Mouse (Mus musculus) C2C12 (cell line): ENCODE data around the gene Nip7. TPM values are rescaled to one million over a fixed set of nuclear protein-coding genes. Genes with fewer than 3 reads are reported as not detected.

Experiments used
- H3K27me3 ChIP-seq: one replicate; pipeline ENCODE4 v1.6.1; 2011; ENCODE audit not compliant: control insufficient read depth, insufficient read depth, insufficient read length
- H3K36me3 ChIP-seq: one replicate; pipeline ENCODE4 v1.6.1; 2011; ENCODE audit not compliant: control insufficient read depth, insufficient read depth
- H3K4me3 ChIP-seq: one replicate; pipeline ENCODE4 v1.5.1; 2011; ENCODE audit warnings: mild to moderate bottlenecking, control low read depth; ENCODE audit not compliant: poor library complexity, insufficient read depth, severe bottlenecking
- H3K79me2 ChIP-seq: one replicate; pipeline ENCODE4 v1.6.1; 2011; ENCODE audit not compliant: control insufficient read depth, insufficient read depth
- H3K79me3 ChIP-seq: one replicate; pipeline ENCODE4 v1.6.1; 2011; ENCODE audit warnings: low read depth, control low read depth
- H3ac ChIP-seq: one replicate; pipeline ENCODE3; 2011; ENCODE audit warnings: low read depth; ENCODE audit not compliant: control insufficient read depth, insufficient read length
- CEBPB ChIP-seq: IDR thresholded peaks from one replicate; pipeline ENCODE4 v1.6.1; 2011; ENCODE audit warnings: low read depth, mild to moderate bottlenecking, control low read depth, moderate library complexity
- CTCF ChIP-seq: IDR thresholded peaks from one replicate; pipeline ENCODE4 v1.5.1; 2011; ENCODE audit not compliant: control insufficient read depth, insufficient read depth, insufficient read length
- FOSL1 ChIP-seq: IDR thresholded peaks from one replicate; pipeline ENCODE4 v1.8.0; 2011; ENCODE audit warnings: mild to moderate bottlenecking, low read length; ENCODE audit not compliant: poor library complexity, insufficient read depth, severe bottlenecking
- MAX ChIP-seq: IDR thresholded peaks from one replicate; pipeline ENCODE4 v1.6.1; 2011; ENCODE audit warnings: mild to moderate bottlenecking, control low read depth
- MYOD1 ChIP-seq: IDR thresholded peaks from one replicate; pipeline ENCODE4 v1.6.1; 2011; ENCODE audit warnings: low read depth; ENCODE audit not compliant: control insufficient read depth, insufficient read length
- MYOG ChIP-seq: IDR thresholded peaks from one replicate; pipeline ENCODE4 v1.6.1; 2011; ENCODE audit not compliant: control insufficient read depth, insufficient read length; ENCODE audit errors: extremely low read depth
- USF1 ChIP-seq: IDR thresholded peaks from one replicate; pipeline ENCODE4 v1.6.1; 2011; ENCODE audit warnings: low read depth, mild to moderate bottlenecking, control low read depth, moderate library complexity
- polyA plus RNA-seq: library from polyadenylated mRNA; unstranded; fragments of >200 nt; fragmentation: generic; extraction: Trizol; gene quantifications from one replicate; pipeline ENCODE4 v1.2.1, GENCODE M21; 2012; ENCODE audit warnings: missing spikeins

The Nip7 gene
- polyA plus RNA-seq, 1 experiment, result 119 TPM

DNA sequence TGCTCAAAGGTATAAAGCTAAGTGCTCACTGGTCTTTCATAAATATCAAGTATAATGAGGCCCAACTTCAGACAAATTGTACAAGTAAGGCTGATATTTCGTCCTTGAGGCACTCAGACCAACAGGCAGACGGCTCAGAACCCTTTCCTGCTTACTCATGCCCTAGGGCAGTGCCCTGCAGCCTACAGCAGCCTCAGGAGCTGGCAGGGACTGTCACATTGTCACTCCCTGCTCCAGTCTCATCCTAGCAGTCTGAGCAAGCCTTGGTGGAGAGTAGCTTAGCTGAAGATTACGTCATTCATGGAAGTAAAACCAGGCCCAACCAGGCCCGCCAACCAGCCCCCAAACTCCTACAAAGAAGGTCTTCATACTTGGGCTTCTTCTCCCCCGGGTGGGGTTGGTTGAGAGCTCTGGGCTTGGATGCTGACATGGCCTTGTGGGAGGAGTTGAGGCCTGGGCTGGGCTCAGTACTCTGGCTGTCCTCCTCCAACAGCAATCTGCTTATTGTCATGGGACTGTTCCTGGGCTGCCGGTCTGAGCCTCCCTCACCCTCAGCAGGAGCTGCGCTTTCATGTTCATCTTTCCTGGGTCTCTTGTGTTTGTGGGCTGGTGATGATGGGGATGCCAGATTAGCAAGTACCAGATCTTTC is 19.7 kb downstream of the Nip7 start:
- no peak for TF ChIP-seq CEBPB
- TF ChIP-seq MAX, result no peak
- TF ChIP-seq MYOD1, result no peak
- TF ChIP-seq USF1, result no peak
- TF ChIP-seq FOSL1, result no peak
- TF ChIP-seq CTCF, result no peak
- no peak for TF ChIP-seq MYOG
- H3K79me2 ChIP-seq, result no peaks in the 10 kb centered on the region
- H3K27me3 ChIP-seq, result no peaks in the 10 kb centered on the region
- H3K4me3 ChIP-seq, result no peak overlapping the region
- H3ac ChIP-seq, result no peak overlapping the region
- peaks cover 52% of the 10 kb centered on the region for H3K36me3 ChIP-seq
- no peaks in the 10 kb centered on the region for H3K79me3 ChIP-seq

DNA sequence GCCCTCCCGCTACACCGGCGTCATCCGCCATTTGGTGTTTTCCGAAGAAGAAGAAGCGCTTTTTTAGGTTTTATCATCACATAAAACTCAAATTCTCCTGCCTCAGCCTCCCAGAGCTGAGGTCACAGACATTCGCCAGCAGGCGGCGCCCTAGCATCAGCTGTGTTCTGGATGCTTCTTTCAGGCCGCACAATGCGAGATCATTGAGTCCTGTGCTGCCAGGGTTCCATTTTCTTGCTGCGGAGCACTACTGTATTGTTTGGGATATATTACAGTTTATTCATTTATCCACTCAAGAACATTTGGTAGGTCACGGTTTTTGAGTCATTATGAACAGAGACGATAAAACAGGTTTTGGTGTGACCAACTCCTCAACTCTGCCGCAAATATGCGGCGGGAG is 28.7 kb downstream of the Nip7 start:
- Histone ChIP-seq H3K79me2 (peaks cover 46% of the 10 kb centered on the region), H3ac (no peak overlapping the region), H3K79me3 (peaks cover 24% of the 10 kb centered on the region), H3K36me3 (peaks cover 46% of the 10 kb centered on the region), H3K4me3 (no peak overlapping the region), H3K27me3 (no peaks in the 10 kb centered on the region)
- no peak for TF ChIP-seq MYOD1
- TF ChIP-seq CTCF, result peak; percentile 31

DNA sequence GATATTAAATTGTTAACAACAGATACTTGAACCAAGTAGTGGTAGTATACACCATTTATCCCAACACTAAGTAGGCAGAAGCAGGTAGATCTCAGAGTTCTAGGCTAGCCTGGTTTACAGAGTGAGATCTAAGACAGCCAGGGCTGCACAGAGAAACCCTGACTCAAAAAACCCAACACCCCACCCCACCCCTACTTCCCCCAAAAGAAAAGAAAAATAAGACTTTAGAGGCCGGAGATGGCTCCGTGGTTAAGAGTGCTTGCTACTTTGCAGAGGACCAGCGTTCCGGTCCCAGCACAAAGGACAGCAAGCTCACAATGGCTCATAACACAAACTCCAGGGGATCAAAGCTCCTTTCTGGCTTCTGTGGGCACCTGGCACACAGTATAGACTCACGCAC is 29.3 kb downstream of the Nip7 start:
- no peak overlapping the region for H3K4me3 ChIP-seq
- H3ac ChIP-seq, result no peak overlapping the region
- no peak for TF ChIP-seq CTCF
- no peak for TF ChIP-seq MYOD1
- TF ChIP-seq MYOG, result no peak
- no peak for TF ChIP-seq FOSL1
- no peak for TF ChIP-seq CEBPB
- no peak for TF ChIP-seq MAX
- TF ChIP-seq USF1, result no peak
- H3K27me3 ChIP-seq, result no peaks in the 10 kb centered on the region
- H3K36me3 ChIP-seq, result peaks cover 46% of the 10 kb centered on the region
- H3K79me3 ChIP-seq, result peaks cover 31% of the 10 kb centered on the region
- H3K79me2 ChIP-seq, result peaks cover 52% of the 10 kb centered on the region

DNA sequence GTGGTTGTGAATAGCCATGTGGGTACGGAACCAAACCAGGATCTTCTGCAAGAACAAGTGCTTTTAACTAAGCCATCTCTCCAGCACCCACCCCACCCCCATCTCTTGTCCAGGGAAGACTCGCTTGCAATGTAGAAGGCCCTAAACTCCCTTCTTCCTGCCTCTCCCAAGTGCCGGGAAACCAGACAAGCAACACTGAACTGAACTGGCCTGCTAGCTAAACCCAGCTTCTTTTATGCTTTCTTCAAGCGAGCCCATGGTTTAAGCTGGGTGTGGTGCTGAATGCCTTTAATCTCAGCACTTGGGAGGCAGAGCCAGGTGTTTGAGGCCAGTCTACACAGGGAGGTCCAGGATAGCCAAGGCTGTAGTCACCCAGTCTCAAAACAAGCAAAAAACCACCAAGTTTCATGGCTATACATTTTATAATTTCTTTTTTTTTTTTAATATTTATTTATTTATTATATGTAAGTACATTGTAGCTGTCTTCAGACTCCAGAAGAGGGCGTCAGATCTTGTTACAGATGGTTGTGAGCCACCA is 31.9 kb downstream of the Nip7 start:
- TF ChIP-seq MAX (no peak), FOSL1 (no peak), CEBPB (no peak), USF1 (no peak), MYOG (no peak), MYOD1 (no peak), CTCF (no peak)
- no peaks in the 10 kb centered on the region for H3K27me3 ChIP-seq
- no peak overlapping the region for H3ac ChIP-seq
- H3K79me3 ChIP-seq, result peaks cover 53% of the 10 kb centered on the region
- peaks cover 78% of the 10 kb centered on the region for H3K79me2 ChIP-seq
- peaks cover 42% of the 10 kb centered on the region for H3K36me3 ChIP-seq
- no peak overlapping the region for H3K4me3 ChIP-seq

DNA sequence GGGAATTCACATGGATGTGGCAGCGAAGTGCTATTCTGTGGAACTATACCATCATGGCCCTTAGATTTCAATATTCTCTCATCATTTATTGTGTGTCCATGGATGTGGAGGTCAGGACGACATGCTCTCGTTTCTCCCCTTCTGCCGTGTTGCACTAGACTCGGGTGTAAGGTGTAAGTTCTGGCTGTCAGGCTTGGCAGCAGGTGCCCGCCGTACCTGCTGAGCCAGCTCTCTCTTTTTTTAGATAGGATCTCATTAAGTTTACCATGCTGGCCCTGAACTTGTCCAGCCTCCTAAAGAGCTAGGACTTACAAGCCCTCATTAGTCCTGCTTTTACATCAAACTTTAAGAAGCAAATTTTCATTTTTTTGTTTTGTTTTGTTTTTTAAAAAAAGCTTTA is 33.9 kb downstream of the Nip7 start:
- Histone ChIP-seq H3ac (no peak overlapping the region), H3K79me2 (peaks cover 93% of the 10 kb centered on the region), H3K4me3 (no peak overlapping the region), H3K79me3 (peaks cover 71% of the 10 kb centered on the region), H3K27me3 (no peaks in the 10 kb centered on the region), H3K36me3 (peaks cover 46% of the 10 kb centered on the region)
- TF ChIP-seq MAX (no peak), CEBPB (no peak), MYOD1 (no peak), FOSL1 (no peak), CTCF (no peak), USF1 (no peak), MYOG (no peak)

DNA sequence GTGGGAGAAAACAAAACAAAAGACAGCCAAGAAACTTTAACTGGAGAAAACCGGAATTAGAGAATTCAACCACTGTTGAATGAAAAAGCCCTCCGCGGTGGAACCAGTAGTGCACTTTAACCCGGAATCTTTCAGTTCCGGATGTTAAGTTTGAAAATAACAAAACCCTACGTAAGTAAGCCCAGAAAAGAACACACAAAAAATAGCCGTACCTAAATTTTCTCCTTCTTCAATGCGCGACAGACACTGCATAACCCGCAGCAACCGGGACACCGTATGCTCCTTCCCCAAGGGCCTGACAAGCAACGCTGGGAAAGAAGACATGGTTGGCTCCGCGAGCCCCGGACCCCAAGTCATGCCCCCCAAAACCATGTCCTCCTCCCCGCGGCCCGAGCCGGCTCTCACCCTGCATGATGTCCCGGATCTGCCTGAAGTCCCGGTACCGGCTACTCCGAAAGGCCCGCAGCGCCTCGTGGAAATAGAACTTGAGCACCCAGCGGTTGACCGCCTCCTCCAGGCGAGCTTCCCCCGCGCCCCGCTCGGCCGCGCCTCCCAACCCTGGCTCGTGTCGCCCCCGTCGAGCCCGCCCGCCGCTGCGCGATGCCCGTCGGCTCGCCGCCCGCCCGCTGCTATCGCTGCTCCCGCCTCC is 39.2 kb downstream of the Nip7 start:
- peak overlapping the region; percentile 67 for H3ac ChIP-seq
- TF ChIP-seq MAX, result no peak

More for the DNA sequence above, 39.2 kb downstream of the Nip7 start:
- Histone ChIP-seq H3K36me3 (peaks cover 31% of the 10 kb centered on the region), H3K79me2 (peaks cover 62% of the 10 kb centered on the region), H3K4me3 (peak overlapping the region; percentile 82), H3K27me3 (no peaks in the 10 kb centered on the region), H3K79me3 (peaks cover 49% of the 10 kb centered on the region)
